In genomic region chr7:133743611-133744010, GRCm38 (mm10) we compare ENCODE assay signal across 1 mouse cellular context.
A peak's percentile ranks its signal among the peaks of the same experiment; 100 is the strongest.
TF ChIP-seq lines count a peak whose summit lies in the region.

No protein-coding gene starts in this region.

TF ChIP-seq in MEL, 35 proteins besides CTCF, POLR2A, EP300 and RAD21:
- no peak for TF ChIP-seq UBTF (IDR thresholded peaks at IDR 0.05; ENCODE audit: borderline replicate concordance, insufficient read depth, low read depth, low read length)
- peak; percentile 46; the same call in 1 of the 2 replicates for TF ChIP-seq MAX (IDR thresholded peaks at IDR 0.05; ENCODE audit: low read length)
- TF ChIP-seq USF1 (IDR thresholded peaks at IDR 0.05; ENCODE audit: low read depth, low read length) = 0 out of 2 replicates have a peak, but pooled peaks have one; percentile 26
TF ChIP-seq in MEL: peak in this region for 2.
